Mouse (Mus musculus): ENCODE results near the gene Gm20388.

Gm20388 gene

GRCm38 (mm10) chr8:124106328-124107195, 4195.9 kb downstream of the Gm20388 start:
- DNase-seq (ENCODE audit: extremely low spot score, low read depth, low spot score): no peak

DNA sequence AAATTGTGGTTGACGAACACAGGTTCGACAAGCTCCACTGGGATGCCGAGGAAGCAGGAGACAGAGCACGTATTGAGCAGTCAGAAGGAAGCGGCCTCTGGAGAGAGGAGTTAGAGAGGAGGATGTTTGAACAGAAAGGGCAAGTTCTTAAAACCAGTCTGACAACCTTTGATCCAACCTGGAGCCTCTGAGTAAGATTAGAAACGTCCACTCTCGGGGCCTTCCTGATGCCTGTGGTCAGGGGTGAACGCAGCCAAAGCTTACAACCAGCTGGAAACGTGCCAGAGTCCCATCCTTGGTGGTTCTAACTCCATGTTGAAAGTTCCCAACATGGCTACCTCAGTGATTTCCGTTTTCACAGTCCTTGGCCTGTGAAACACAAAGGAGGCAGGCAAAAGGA, 4202.5 kb downstream of the Gm20388 start:
- no peak for DNase-seq (ENCODE audit: extremely low spot score, low read depth, low spot score)

GRCm38 (mm10) chr8:124125241-124125640, 4214.6 kb downstream of the Gm20388 start:
- DNase-seq (ENCODE audit: extremely low spot score, low read depth, low spot score): no peak

- no peak for DNase-seq (ENCODE audit: extremely low spot score, low read depth, low spot score)
These were observed 4226.6 kb downstream of the Gm20388 start for GRCm38 (mm10) chr8:124137261-124137660.

DNA sequence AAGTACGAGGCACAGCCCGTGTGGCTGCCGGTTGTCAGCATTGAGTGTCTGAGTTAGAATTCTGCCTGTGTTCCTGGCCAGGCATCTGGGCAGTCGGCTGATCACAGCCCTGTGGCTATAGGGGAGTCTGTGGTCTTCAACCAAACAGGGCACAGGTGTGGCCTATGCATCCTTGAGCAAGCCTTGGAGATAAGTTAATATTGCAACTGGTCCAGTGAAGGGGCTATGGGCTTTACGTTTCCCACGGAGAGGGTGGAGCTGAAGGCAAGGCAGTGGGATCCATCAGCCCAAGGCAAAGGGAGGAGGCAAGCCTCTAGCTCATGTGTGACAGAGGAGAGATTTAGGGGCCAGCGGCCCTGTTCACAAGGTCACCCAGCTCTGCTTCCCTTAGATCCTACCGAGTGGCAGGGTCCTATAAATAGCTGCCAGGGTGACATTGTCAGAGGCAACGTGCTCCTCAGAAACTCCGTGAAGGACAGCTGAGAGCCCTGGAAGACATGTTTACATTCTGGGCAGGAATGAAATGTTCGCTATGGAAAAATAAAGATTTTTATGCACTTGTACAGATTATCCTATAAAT, 4229.7 kb downstream of the Gm20388 start:
- DNase-seq (ENCODE audit: extremely low spot score, low read depth, low spot score): no peak

DNA sequence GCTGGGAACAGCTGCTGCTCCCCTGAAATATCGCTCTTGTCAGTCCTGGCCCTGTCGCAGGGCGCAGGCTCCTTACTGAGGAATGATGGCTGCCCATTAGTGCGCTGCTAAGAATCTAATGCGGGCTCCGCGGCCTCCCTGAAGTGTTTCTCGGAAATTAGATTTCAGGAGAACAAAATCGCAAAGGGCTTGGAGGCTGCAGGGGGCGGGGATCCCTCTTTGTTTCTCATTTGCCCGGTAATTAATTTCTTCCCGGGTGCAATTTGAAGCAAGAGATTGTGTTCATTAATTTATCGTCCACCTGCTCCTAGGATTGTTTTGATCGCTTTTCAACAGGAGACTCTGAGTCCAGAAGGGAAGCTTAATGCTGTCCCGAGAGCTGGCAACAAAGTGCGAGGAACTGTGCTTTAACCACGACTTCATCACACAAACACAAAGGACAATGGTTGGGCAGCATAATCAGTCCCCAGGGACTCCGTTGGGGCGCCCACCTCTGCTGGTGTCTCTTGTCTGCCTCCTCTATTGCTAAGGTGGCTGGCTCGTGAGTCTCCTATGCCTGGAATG, 4230.3 kb downstream of the Gm20388 start:
- no peak for DNase-seq (ENCODE audit: extremely low spot score, low read depth, low spot score)

DNA sequence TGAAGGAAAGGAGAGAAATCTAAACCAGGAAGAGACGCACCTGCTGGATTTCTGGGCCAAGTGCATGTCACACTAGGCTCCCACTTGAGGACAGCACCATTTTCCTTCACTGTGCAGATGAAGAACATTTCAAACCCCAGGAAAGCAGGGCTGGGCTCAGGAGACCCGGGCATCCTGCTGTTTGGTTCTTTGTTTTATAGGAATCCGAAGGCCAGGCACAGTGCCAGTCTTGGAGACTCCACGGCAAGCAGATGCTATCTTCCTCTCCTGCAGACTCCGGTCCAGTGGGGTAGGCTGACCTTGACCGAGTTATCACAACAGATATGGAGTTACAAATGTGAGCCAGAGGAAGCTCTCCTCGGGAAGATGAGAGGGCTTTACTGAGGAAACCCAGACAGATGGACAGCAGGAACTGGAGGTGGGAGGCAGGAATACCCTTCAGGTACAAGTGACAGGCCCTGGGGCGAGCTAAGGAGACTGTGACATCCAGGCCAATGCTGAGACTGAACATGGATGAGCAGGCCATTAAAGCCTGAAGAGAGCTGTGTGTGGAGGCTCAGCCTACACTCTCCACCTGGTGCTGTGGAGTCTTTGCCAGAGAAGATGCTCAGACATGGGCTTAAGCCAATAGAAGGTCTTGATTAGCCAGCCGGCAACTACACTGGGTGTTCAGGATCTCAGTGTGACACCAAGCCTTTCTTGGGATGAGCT, 4231.2 kb downstream of the Gm20388 start:
- DNase-seq (ENCODE audit: extremely low spot score, low read depth, low spot score): no peak

GRCm38 (mm10) chr8:124143003-124143402, 4232.4 kb downstream of the Gm20388 start:
- no peak for DNase-seq (ENCODE audit: extremely low spot score, low read depth, low spot score)

- no peak for DNase-seq (ENCODE audit: extremely low spot score, low read depth, low spot score)
These were observed 4233.4 kb downstream of the Gm20388 start for GRCm38 (mm10) chr8:124143871-124144618.

- DNase-seq (ENCODE audit: extremely low spot score, low read depth, low spot score): no peak
These were observed 4234.0 kb downstream of the Gm20388 start for GRCm38 (mm10) chr8:124144619-124144980.

- no peak for DNase-seq (ENCODE audit: extremely low spot score, low read depth, low spot score)
These were observed 4235.6 kb downstream of the Gm20388 start for GRCm38 (mm10) chr8:124146286-124146685.

GRCm38 (mm10) chr8:124150009-124150408, 4239.4 kb downstream of the Gm20388 start:
- DNase-seq (ENCODE audit: extremely low spot score, low read depth, low spot score): no peak

GRCm38 (mm10) chr8:124150536-124150935, 4239.9 kb downstream of the Gm20388 start:
- DNase-seq (ENCODE audit: extremely low spot score, low read depth, low spot score): no peak

DNA sequence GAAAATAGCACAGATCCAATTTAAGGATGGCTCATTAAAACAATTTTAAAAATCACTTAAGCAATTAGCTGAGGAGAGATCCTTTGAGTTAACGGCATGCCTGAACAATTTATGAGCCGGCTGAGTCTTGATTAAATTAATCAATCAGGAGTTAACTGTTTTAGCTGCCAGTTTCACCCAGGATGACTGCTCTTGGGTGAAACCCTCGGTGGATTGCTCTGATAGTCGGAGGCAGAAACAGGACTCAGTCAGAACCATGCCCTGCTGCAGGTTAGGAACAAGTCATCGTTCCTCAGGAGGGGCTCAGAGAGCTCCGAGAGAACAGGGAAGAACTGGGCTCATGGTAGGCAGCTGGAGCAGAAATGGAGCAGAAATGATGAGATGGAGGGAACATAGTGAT, 4241.2 kb downstream of the Gm20388 start:
- no peak for DNase-seq (ENCODE audit: extremely low spot score, low read depth, low spot score)

GRCm38 (mm10) chr8:124152771-124153170, 4242.1 kb downstream of the Gm20388 start:
- no peak for DNase-seq (ENCODE audit: extremely low spot score, low read depth, low spot score)

- no peak for DNase-seq (ENCODE audit: extremely low spot score, low read depth, low spot score)
These were observed 4245.7 kb downstream of the Gm20388 start for GRCm38 (mm10) chr8:124156324-124156723.

GRCm38 (mm10) chr8:124161683-124162082, 4251.0 kb downstream of the Gm20388 start:
- no peak for DNase-seq (ENCODE audit: extremely low spot score, low read depth, low spot score)

GRCm38 (mm10) chr8:124163258-124163657, 4252.6 kb downstream of the Gm20388 start:
- no peak for DNase-seq (ENCODE audit: extremely low spot score, low read depth, low spot score)

GRCm38 (mm10) chr8:124169749-124170148, 4259.1 kb downstream of the Gm20388 start:
- no peak for DNase-seq (ENCODE audit: extremely low spot score, low read depth, low spot score)

GRCm38 (mm10) chr8:124170671-124171070, 4260.0 kb downstream of the Gm20388 start:
- DNase-seq (ENCODE audit: extremely low spot score, low read depth, low spot score): no peak
